In the genomic region with DNA sequence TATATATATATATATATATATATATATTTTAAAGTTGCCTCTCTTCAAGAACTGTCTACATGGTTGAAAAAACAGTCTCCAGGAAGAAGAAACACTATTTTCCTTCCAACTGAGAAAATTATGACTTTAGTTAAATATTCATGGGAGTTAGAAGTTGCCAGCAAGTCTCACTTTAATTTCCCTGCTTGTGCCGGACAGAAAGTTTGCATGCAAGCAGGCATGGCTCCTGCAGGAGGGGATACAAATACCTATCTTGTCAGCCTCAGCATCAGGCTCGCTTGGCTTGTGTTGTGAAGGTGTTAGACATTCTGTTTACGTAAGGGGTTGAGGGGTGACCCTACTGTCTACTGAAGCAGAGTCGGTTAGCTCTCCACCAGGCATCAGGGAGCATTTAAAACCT, we compare ENCODE assay signal across 32 mouse cellular contexts. TPM values are rescaled to one million over a fixed set of nuclear protein-coding genes. Genes with fewer than 3 reads are reported as not detected.
"Had no signal": no experiment of that assay in that cellular context is flagged by ENCODE, and none has a peak within 500 bp of the region (broad histone marks: within the 10 kb centered on the region; RNA-seq: fewer than 3 reads in every experiment).

No protein-coding gene starts in this region.

- DNase-seq: left cerebral cortex, postnatal 4 days; liver; liver, embryonic 13.5 days; liver, postnatal 0 days; lung, adult 18-20 months; lung, adult 2 months; lung, embryonic 14.5 days; lung, postnatal 10 days; lung, postnatal 14 days; lung, postnatal 36 days; lung, postnatal 4 days; midbrain, embryonic 14.5 days had no signal

- H3K9me3 ChIP-seq: limb, embryonic 10.5 days; limb, embryonic 12.5 days; limb, embryonic 13.5 days; limb, embryonic 15.5 days; liver, embryonic 12.5 days; liver, embryonic 13.5 days; liver, embryonic 15.5 days; lung, embryonic 15.5 days; midbrain, embryonic 10.5 days; midbrain, embryonic 12.5 days; midbrain, embryonic 13.5 days; midbrain, embryonic 15.5 days; neural tube, embryonic 12.5 days had no signal

- H3K4me2 ChIP-seq: limb, embryonic 12.5 days; limb, embryonic 13.5 days; limb, embryonic 15.5 days; liver, embryonic 11.5 days; liver, embryonic 12.5 days; liver, embryonic 13.5 days; liver, embryonic 15.5 days; lung, embryonic 14.5 days; lung, embryonic 15.5 days; midbrain, embryonic 11.5 days; midbrain, embryonic 12.5 days; midbrain, embryonic 13.5 days; midbrain, embryonic 15.5 days; neural tube, embryonic 12.5 days had no signal

- H3K4me3 ChIP-seq: limb, embryonic 10.5 days; limb, embryonic 12.5 days; limb, embryonic 13.5 days; limb, embryonic 15.5 days; liver, embryonic 12.5 days; liver, embryonic 13.5 days; liver, embryonic 15.5 days; lung, embryonic 15.5 days; megakaryocyte, embryonic 14.5 days; midbrain, embryonic 10.5 days; midbrain, embryonic 12.5 days; midbrain, embryonic 13.5 days; midbrain, embryonic 15.5 days; myocyte; neural tube, embryonic 12.5 days had no signal

- H3K27me3 ChIP-seq: limb, embryonic 13.5 days; limb, embryonic 15.5 days; liver, embryonic 12.5 days; liver, embryonic 13.5 days; liver, embryonic 15.5 days; lung, embryonic 15.5 days; midbrain, embryonic 12.5 days; midbrain, embryonic 13.5 days; midbrain, embryonic 15.5 days; neural tube, embryonic 12.5 days had no signal

- H3K36me3 ChIP-seq: limb, embryonic 10.5 days; limb, embryonic 12.5 days; limb, embryonic 13.5 days; limb, embryonic 15.5 days; liver, embryonic 12.5 days; liver, embryonic 13.5 days; liver, embryonic 15.5 days; lung, embryonic 15.5 days; midbrain, embryonic 10.5 days; midbrain, embryonic 12.5 days; midbrain, embryonic 13.5 days; midbrain, embryonic 15.5 days; neural tube, embryonic 12.5 days had no signal

- H3K9ac ChIP-seq: limb, embryonic 12.5 days; limb, embryonic 13.5 days; limb, embryonic 15.5 days; liver, embryonic 12.5 days; liver, embryonic 13.5 days; liver, embryonic 14.5 days; liver, embryonic 15.5 days; liver, postnatal 0 days; lung, embryonic 14.5 days; lung, embryonic 15.5 days; midbrain, embryonic 12.5 days; midbrain, embryonic 13.5 days; midbrain, embryonic 15.5 days; neural tube, embryonic 12.5 days had no signal

- H3K27ac ChIP-seq: limb, embryonic 10.5 days; limb, embryonic 12.5 days; limb, embryonic 13.5 days; limb, embryonic 15.5 days; liver, embryonic 12.5 days; liver, embryonic 13.5 days; liver, embryonic 14.5 days; liver, embryonic 15.5 days; lung, embryonic 15.5 days; macrophage; midbrain, embryonic 10.5 days; midbrain, embryonic 12.5 days; midbrain, embryonic 13.5 days; midbrain, embryonic 15.5 days; neural tube, embryonic 12.5 days had no signal

- ATAC-seq: liver, embryonic 12.5 days; liver, postnatal 0 days; lung, postnatal 0 days; midbrain, embryonic 13.5 days; midbrain, embryonic 15.5 days; midbrain, embryonic 16.5 days had no signal

- H3K4me1 ChIP-seq: liver, embryonic 12.5 days; liver, embryonic 13.5 days; liver, embryonic 15.5 days; lung, embryonic 15.5 days; megakaryocyte, embryonic 14.5 days; midbrain, embryonic 10.5 days; midbrain, embryonic 12.5 days; midbrain, embryonic 13.5 days; midbrain, embryonic 15.5 days; neural tube, embryonic 12.5 days had no signal

RNA-seq across cellular contexts. Expression of gene Bmp6, which starts 17.8 kb away (rescaled TPM):
- polyA plus RNA-seq: macrophage had no signal
